Mouse (Mus musculus) cerebellum, adult 11 months (tissue): Measurements from ENCODE around the gene Nup188.
A peak's percentile ranks its signal among the peaks of the same experiment; 100 is the strongest.

Experiments used
- DNase-seq: peaks from one replicate; pipeline ENCODE4 v3.0.0; 2022

Nup188 gene

GRCm38 (mm10) chr2:30286192-30287026 is at the start of gene Nup188, which contains the start of gene Dolk:
TSS of gene Nup188 (plus strand) at chr2:30286397.
TSS of gene Dolk (minus strand) at chr2:30286334.
- peak; percentile 95 for DNase-seq

- DNase-seq = no peak
These were observed 49.6 kb upstream of the Nup188 start for GRCm38 (mm10) chr2:30236426-30237198.

- peak; percentile 99 for DNase-seq
These were observed 48.9 kb upstream of the Nup188 start, which contains the start of gene Lrrc8a for GRCm38 (mm10) chr2:30237199-30237880. TSS of gene Lrrc8a (plus strand) at chr2:30237715.

GRCm38 (mm10) chr2:30237881-30238280 is 48.3 kb upstream of the Nup188 start:
- DNase-seq = no peak

GRCm38 (mm10) chr2:30238906-30239465 is 47.2 kb upstream of the Nup188 start:
- peak; percentile 12 for DNase-seq

- DNase-seq = peak; percentile 17
These were observed 46.4 kb upstream of the Nup188 start for GRCm38 (mm10) chr2:30239777-30240176.

GRCm38 (mm10) chr2:30240267-30240666 is 45.9 kb upstream of the Nup188 start, which contains the start of gene Gm28035:
TSS of gene Gm28035 (plus strand) at chr2:30240567.
- DNase-seq = no peak

- peak; percentile 54 for DNase-seq
These were observed 43.7 kb upstream of the Nup188 start for GRCm38 (mm10) chr2:30242509-30242908.

GRCm38 (mm10) chr2:30243391-30243790 is 42.8 kb upstream of the Nup188 start:
- no peak for DNase-seq

GRCm38 (mm10) chr2:30244595-30245178 is 41.5 kb upstream of the Nup188 start:
- DNase-seq = no peak

GRCm38 (mm10) chr2:30247036-30247435 is 39.2 kb upstream of the Nup188 start:
- DNase-seq = no peak

GRCm38 (mm10) chr2:30247681-30248080 is 38.5 kb upstream of the Nup188 start:
- DNase-seq = no peak

GRCm38 (mm10) chr2:30249182-30249581 is 37.0 kb upstream of the Nup188 start:
- DNase-seq = no peak

- no peak for DNase-seq
These were observed 35.8 kb upstream of the Nup188 start for GRCm38 (mm10) chr2:30250166-30251128.

GRCm38 (mm10) chr2:30251417-30252104 is 34.6 kb upstream of the Nup188 start:
- no peak for DNase-seq

GRCm38 (mm10) chr2:30252521-30252920 is 33.7 kb upstream of the Nup188 start:
- no peak for DNase-seq

GRCm38 (mm10) chr2:30253809-30254208 is 32.4 kb upstream of the Nup188 start:
- DNase-seq = no peak

GRCm38 (mm10) chr2:30255631-30256395 is 30.4 kb upstream of the Nup188 start:
- no peak for DNase-seq

- DNase-seq = no peak
These were observed 29.4 kb upstream of the Nup188 start for GRCm38 (mm10) chr2:30256616-30257350.
